Mouse (Mus musculus): ENCODE measurements around the gene Cant1. TPM values are rescaled to one million over a fixed set of nuclear protein-coding genes. Genes with fewer than 3 reads are reported as not detected.

Gene Cant1
- total and polyA plus RNA-seq, 3 experiments = 26.0 to 145 (median 34.4) TPM

DNA sequence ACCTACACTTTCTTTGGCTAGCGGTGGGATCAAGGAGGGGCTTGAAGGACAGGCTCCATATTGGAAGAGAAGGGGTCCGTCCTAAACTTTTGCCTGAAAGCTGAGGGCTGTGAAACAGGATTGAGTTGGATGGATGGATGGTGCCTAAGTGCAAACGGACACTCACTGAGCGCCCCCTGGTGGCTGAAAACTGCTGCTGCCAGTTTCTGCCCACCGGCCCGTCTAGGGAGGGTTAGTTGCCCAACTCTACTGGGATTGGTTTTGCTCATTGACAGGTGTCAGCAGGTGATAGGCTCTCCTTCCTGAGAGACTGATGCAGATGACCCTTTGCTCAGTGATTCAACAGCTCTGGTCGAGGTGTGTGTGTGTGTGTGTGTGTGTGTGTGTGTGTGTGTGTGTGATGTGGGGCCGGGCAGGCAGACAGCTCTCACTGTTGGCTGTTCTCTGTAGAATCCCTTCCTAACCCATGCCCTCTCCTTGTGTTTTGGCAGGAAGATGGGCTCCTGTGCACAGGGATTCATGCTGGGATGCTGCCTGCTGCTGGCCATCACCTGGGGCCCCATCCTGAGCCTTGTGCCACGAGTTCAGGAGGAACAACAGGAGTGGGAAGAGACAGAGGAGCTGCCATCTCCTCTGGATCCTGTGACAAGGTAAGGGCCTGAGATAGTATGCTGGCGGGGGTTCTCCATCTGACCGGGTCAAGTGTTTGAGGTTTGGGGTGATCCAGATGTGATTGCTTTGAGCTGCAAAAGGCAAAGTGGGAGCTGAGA, 24.5 kb upstream of the Cant1 start:
- peak; percentile 68 for DNase-seq (ENCODE audit: low read depth, low spot score)
- no peak overlapping the region for H3K9ac ChIP-seq (ENCODE audit: control insufficient read depth, low read depth, low read length, poor library complexity, severe bottlenecking)
- no peaks in the 10 kb centered on the region for H3K9me3 ChIP-seq (replicated peaks; ENCODE audit: insufficient read depth, low read length)
- no peak overlapping the region for H3K4me3 ChIP-seq (ENCODE audit: control insufficient read depth in 1 of 2, insufficient read depth in 1 of 2, low read depth in 2 of 2, low read length in 2 of 2)
- no peaks in the 10 kb centered on the region for H3K36me3 ChIP-seq (ENCODE audit: control insufficient read depth in 1 of 2, insufficient read depth in 2 of 2, low read length in 2 of 2)
- peaks cover 2 to 5% of the 10 kb centered on the region in 2 experiments; a peak in 3 of 4 replicates for H3K27me3 ChIP-seq (ENCODE audit: control insufficient read depth in 1 of 2, insufficient read depth in 2 of 2, low read length in 2 of 2)
- H3K4me1 ChIP-seq (ENCODE audit: control insufficient read depth in 1 of 2, insufficient read depth in 2 of 2, low read length in 2 of 2) = no peaks in the 10 kb centered on the region
- no peaks in the 10 kb centered on the region for H3K79me2 ChIP-seq (ENCODE audit: control insufficient read depth, insufficient read depth, low read length, poor library complexity)
- no peak for TF ChIP-seq MEF2A (IDR thresholded peaks at IDR 0.05; ENCODE audit: extremely low read depth, insufficient replicate concordance, low read depth, low read length, poor library complexity, severe bottlenecking)
- TF ChIP-seq RAD21 (IDR thresholded peaks at IDR 0.05; ENCODE audit: low read depth, low read length) = peak; percentile 64
- peak; percentile 71 to 73 (median 72) for TF ChIP-seq CTCF (IDR thresholded peaks at IDR 0.05 in 2 of 3, conservative IDR thresholded peaks at IDR 0.05 in 1 of 3; ENCODE audit: control insufficient read depth in 1 of 3, insufficient read depth in 1 of 3, low read depth in 2 of 3, low read length in 3 of 3, poor library complexity in 1 of 3, severe bottlenecking in 1 of 3)
- TF ChIP-seq ZC3H11A (IDR thresholded peaks at IDR 0.05; ENCODE audit: low read depth, low read length) = peak; percentile 61
- peak; percentile 86 for TF ChIP-seq SMC3 (IDR thresholded peaks at IDR 0.05; ENCODE audit: low read depth, low read length)
- TF ChIP-seq ZMIZ1 (IDR thresholded peaks at IDR 0.05; ENCODE audit: low read depth, low read length) = no peak
- no peak overlapping the region for H3K27ac ChIP-seq (ENCODE audit: control insufficient read depth, low read depth, low read length)

DNA sequence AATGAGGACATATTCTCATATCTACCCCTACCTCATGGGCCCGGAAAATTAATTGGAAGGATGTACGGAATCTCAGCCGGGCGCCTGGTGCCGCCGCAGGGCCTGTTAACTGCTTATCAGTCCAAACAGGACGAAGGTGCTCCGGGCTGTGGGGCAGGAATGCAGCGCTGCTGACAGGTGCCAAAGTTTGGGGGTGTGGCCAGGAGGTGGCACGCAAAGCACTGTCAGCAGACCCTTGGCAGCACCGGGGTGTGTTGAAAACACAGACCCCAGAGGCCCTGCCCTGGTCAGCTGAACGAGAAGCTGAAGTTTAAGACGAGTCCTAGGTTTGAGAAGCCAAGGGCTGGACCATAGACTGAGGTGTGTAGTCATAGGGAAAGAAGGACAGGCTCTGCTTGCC, 23.8 kb upstream of the Cant1 start:
- no peak overlapping the region for H3K9ac ChIP-seq (ENCODE audit: control insufficient read depth, low read depth, low read length, poor library complexity, severe bottlenecking)
- H3K27me3 ChIP-seq (ENCODE audit: control insufficient read depth in 1 of 2, insufficient read depth in 2 of 2, low read length in 2 of 2) = peaks cover 2 to 5% of the 10 kb centered on the region in 2 experiments; a peak in 3 of 4 replicates
- no peaks in the 10 kb centered on the region for H3K9me3 ChIP-seq (replicated peaks; ENCODE audit: insufficient read depth, low read length)
- no peaks in the 10 kb centered on the region for H3K79me2 ChIP-seq (ENCODE audit: control insufficient read depth, insufficient read depth, low read length, poor library complexity)
- no peak for DNase-seq (ENCODE audit: low read depth, low spot score)
- TF ChIP-seq KAT2A (conservative IDR thresholded peaks at IDR 0.05; ENCODE audit: low read depth, low read length) (no peak), TAL1 (IDR thresholded peaks at IDR 0.05; ENCODE audit: low read length) (no peak), EP300 (IDR thresholded peaks at IDR 0.05; ENCODE audit: low read depth in 1 of 2, low read length in 2 of 2) (no peak), POLR2AphosphoS2 (IDR thresholded peaks at IDR 0.05; ENCODE audit: low read length) (no peak), USF2 (IDR thresholded peaks at IDR 0.05; ENCODE audit: borderline replicate concordance in 1 of 2, insufficient read depth in 1 of 2, low read depth in 1 of 2, low read length in 2 of 2) (no peak), ETS1 (IDR thresholded peaks at IDR 0.05; ENCODE audit: low read depth, low read length) (no peak), MXI1 (IDR thresholded peaks at IDR 0.05; ENCODE audit: low read depth, low read length) (no peak), GABPA (IDR thresholded peaks at IDR 0.05; ENCODE audit: low read depth, low read length) (no peak), TBP (IDR thresholded peaks at IDR 0.05; ENCODE audit: low read depth, low read length) (no peak), E2F4 (IDR thresholded peaks at IDR 0.05; ENCODE audit: borderline replicate concordance, low read depth, low read length) (no peak)
- H3K4me1 ChIP-seq (ENCODE audit: control insufficient read depth in 1 of 2, insufficient read depth in 2 of 2, low read length in 2 of 2) = no peaks in the 10 kb centered on the region
- H3K4me3 ChIP-seq (ENCODE audit: control insufficient read depth in 1 of 2, insufficient read depth in 1 of 2, low read depth in 2 of 2, low read length in 2 of 2) = no peak overlapping the region
- H3K36me3 ChIP-seq (ENCODE audit: control insufficient read depth in 1 of 2, insufficient read depth in 2 of 2, low read length in 2 of 2) = no peaks in the 10 kb centered on the region
- no peak overlapping the region for H3K27ac ChIP-seq (ENCODE audit: control insufficient read depth, low read depth, low read length)

Measured in MEL (cell line).